Mouse (Mus musculus) lung, embryonic 14.5 days (tissue): Measurements from ENCODE around the gene Cdk12. TPM values are rescaled to one million over a fixed set of nuclear protein-coding genes. Genes with fewer than 3 reads are reported as not detected.

ENCODE experiments used
- ATAC-seq: fragments of 200-750 bp; cut with Nextera tagmentation; 2 replicates; pipeline ENCODE4 v1.8.0; 2017; ENCODE audit warnings: mild to moderate bottlenecking, moderate TSS enrichment, moderate library complexity; ENCODE audit not compliant: insufficient read depth
- DNase-seq: peaks from one replicate; pipeline ENCODE4 v3.0.0-alpha.2; 2015
- H3K27ac ChIP-seq: fragments of 300-500 bp; sonication (generic); 2 replicates; pipeline ENCODE4 v1.5.1; 2014; ENCODE audit warnings: low read depth, mild to moderate bottlenecking, moderate library complexity
- H3K27me3 ChIP-seq: fragments of 300-500 bp; sonication (generic); 2 replicates; pipeline ENCODE4 v1.6.1; 2014; ENCODE audit warnings: low read length, control low read depth; ENCODE audit not compliant: insufficient read depth
- H3K36me3 ChIP-seq: fragments of 300-500 bp; sonication (generic); 2 replicates; pipeline ENCODE4 v1.6.1; 2014; ENCODE audit warnings: control low read depth; ENCODE audit not compliant: insufficient read depth
- H3K4me1 ChIP-seq: fragments of 300-500 bp; sonication (generic); 2 replicates; pipeline ENCODE4 v1.6.1; 2014; ENCODE audit warnings: antibody characterized with exemption, control low read depth; ENCODE audit not compliant: insufficient read depth
- H3K4me2 ChIP-seq: fragments of 300-500 bp; sonication (generic); 2 replicates; pipeline ENCODE4 v1.6.1; 2014; ENCODE audit warnings: mild to moderate bottlenecking
- H3K4me3 ChIP-seq: fragments of 300-500 bp; sonication (generic); 2 replicates; pipeline ENCODE4 v1.5.1; 2014; ENCODE audit warnings: low read depth, low read length
- H3K9ac ChIP-seq: fragments of 300-500 bp; sonication (generic); 2 replicates; pipeline ENCODE4 v1.6.1; 2014
- H3K9me3 ChIP-seq: fragments of 300-500 bp; sonication (generic); 2 replicates; pipeline ENCODE4 v1.6.1; 2016; ENCODE audit warnings: low read depth, low read length, control low read depth
- CTCF ChIP-seq: IDR thresholded peaks from 2 replicates; pipeline ENCODE4 v1.5.1; 2016; ENCODE audit warnings: antibody characterized with exemption, low read depth
- WGBS: fragments of 180-500 bp; shearing (Covaris S2); extraction: QIAGEN DNeasy Blood & Tissue Kit; methylation state at CpG from one replicate; pipeline ENCODE4 v1.1.7; 2014; 5-methylcytosine and 5-hydroxymethylcytosine counted together
- polyA plus RNA-seq: library from polyadenylated mRNA; unstranded; fragments of >200 nt; fragmentation: Nextera tagmentation; extraction: Ambion mirVana; gene quantifications from 2 replicates; pipeline ENCODE4 v1.2.1, GENCODE M21; 2014

The Cdk12 gene
- polyA plus RNA-seq, 1 experiment from 2014 or later = 16.6 TPM

- ATAC-seq (no peak), DNase-seq (no peak)
- H3K27me3 ChIP-seq = peaks cover 99% of the 10 kb centered on the region
- no peaks in the 10 kb centered on the region for H3K9me3 ChIP-seq
- TF ChIP-seq CTCF = no peak
- H3K4me3 ChIP-seq = no peak overlapping the region
- H3K4me1 ChIP-seq = no peaks in the 10 kb centered on the region
- no peak overlapping the region for H3K4me2 ChIP-seq
- H3K36me3 ChIP-seq = no peaks in the 10 kb centered on the region
- H3K27ac ChIP-seq = no peak overlapping the region
- H3K9ac ChIP-seq = no peak overlapping the region
- 2% methylated on average over 30 of the region's 30 CpGs for WGBS
These were observed 118.2 kb downstream of the Cdk12 start for GRCm38 (mm10) chr11:98320806-98321676.

- ATAC-seq = no peak
- Histone ChIP-seq H3K9me3 (no peaks in the 10 kb centered on the region), H3K27ac (no peak overlapping the region), H3K4me3 (no peak overlapping the region), H3K4me1 (no peaks in the 10 kb centered on the region), H3K27me3 (peaks cover 99% of the 10 kb centered on the region), H3K4me2 (no peak overlapping the region), H3K9ac (no peak overlapping the region), H3K36me3 (no peaks in the 10 kb centered on the region)
- DNase-seq = no peak
- WGBS = 9% methylated on average over 5 of the region's 5 CpGs
- TF ChIP-seq CTCF = no peak
These were observed 118.8 kb downstream of the Cdk12 start for GRCm38 (mm10) chr11:98321677-98322003.

DNA sequence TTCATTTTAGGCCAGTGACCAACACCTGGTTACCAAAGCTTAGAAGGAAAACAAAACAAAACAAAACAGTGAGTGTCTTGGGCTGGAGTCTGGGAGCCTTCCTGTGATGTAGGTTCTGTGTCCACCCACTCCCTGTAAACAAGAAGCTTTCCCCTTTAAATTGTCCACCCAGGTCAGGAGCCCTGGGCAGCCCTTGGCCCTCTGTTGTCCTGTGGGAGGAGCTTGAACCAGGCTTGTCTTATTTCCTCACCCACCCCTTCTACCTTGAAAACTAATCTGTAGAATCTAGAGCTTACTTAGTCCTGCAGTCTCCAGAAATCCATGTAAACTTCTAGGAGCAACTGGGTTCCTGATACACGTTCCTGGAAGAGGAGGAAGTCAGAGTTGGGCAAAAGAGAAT is 119.3 kb downstream of the Cdk12 start:
- TF ChIP-seq CTCF = no peak
- DNase-seq (no peak), ATAC-seq (no peak)
- H3K4me1 ChIP-seq = no peaks in the 10 kb centered on the region
- no peaks in the 10 kb centered on the region for H3K36me3 ChIP-seq
- no peak overlapping the region for H3K27ac ChIP-seq
- H3K4me2 ChIP-seq = no peak overlapping the region
- no peak overlapping the region for H3K9ac ChIP-seq
- no peak overlapping the region for H3K4me3 ChIP-seq
- H3K27me3 ChIP-seq = peaks cover 99% of the 10 kb centered on the region
- 6% methylated on average over 1 of the region's 1 CpGs for WGBS
- no peaks in the 10 kb centered on the region for H3K9me3 ChIP-seq

DNA sequence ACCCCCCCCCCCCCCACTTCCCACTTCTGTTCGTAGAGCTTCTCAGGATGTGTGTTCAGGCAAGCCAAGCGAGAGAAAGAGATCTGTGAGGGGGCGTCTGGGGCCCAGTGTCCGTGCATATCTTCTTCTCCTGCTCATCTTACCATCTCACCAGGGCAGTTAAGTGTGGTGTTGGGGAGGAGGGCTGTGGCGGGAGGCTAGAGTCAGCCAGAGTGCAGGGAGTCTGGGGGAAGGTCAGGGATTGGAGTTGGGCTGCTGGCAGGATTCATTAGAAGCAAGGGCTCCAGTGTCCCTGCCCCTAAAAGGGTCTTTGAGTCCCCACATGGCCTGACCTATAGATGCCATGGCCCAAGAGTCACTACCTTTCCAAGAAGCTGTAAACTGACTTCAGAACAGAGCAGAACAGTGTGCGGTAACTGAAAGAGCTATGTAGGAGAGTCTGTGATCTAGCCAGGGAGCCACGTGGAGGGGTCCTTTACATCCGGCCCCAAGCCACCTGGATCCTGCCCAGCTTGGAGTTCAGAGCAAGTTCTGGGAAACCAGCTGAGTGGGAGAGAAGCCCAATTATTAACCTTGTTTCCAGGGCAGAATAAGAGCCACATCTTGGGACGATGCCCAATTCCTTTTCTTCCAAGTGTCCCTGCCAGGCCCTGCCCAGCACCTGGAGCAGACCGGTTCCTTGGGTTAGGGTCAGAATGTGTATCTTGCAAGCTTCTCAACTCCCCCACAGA is 120.4 kb downstream of the Cdk12 start:
- H3K36me3 ChIP-seq = no peaks in the 10 kb centered on the region
- H3K27ac ChIP-seq = no peak overlapping the region
- ATAC-seq (no peak), DNase-seq (no peak)
- WGBS = 5% methylated on average over 10 of the region's 10 CpGs
- H3K4me1 ChIP-seq = no peaks in the 10 kb centered on the region
- TF ChIP-seq CTCF = no peak
- H3K27me3 ChIP-seq = peaks cover 99% of the 10 kb centered on the region
- no peak overlapping the region for H3K4me2 ChIP-seq
- H3K9ac ChIP-seq = no peak overlapping the region
- no peak overlapping the region for H3K4me3 ChIP-seq
- H3K9me3 ChIP-seq = no peaks in the 10 kb centered on the region

GRCm38 (mm10) chr11:98323933-98324332 is 121.1 kb downstream of the Cdk12 start:
- H3K4me3 ChIP-seq = no peak overlapping the region
- 2% methylated on average over 9 of the region's 9 CpGs for WGBS
- no peaks in the 10 kb centered on the region for H3K9me3 ChIP-seq
- no peak overlapping the region for H3K27ac ChIP-seq
- H3K4me2 ChIP-seq = no peak overlapping the region
- H3K27me3 ChIP-seq = peaks cover 99% of the 10 kb centered on the region
- no peaks in the 10 kb centered on the region for H3K36me3 ChIP-seq
- TF ChIP-seq CTCF = no peak
- DNase-seq = peak; percentile 75
- H3K4me1 ChIP-seq = no peaks in the 10 kb centered on the region
- ATAC-seq = no peak
- H3K9ac ChIP-seq = no peak overlapping the region

- ATAC-seq (no peak), DNase-seq (no peak)
- H3K36me3 ChIP-seq = no peaks in the 10 kb centered on the region
- H3K4me1 ChIP-seq = no peaks in the 10 kb centered on the region
- H3K27me3 ChIP-seq = peaks cover 99% of the 10 kb centered on the region
- no peak for TF ChIP-seq CTCF
- H3K27ac ChIP-seq = no peak overlapping the region
- H3K4me3 ChIP-seq = no peak overlapping the region
- H3K9me3 ChIP-seq = no peaks in the 10 kb centered on the region
- 7% methylated on average over 14 of the region's 14 CpGs for WGBS
- no peak overlapping the region for H3K4me2 ChIP-seq
- no peak overlapping the region for H3K9ac ChIP-seq
These were observed 122.4 kb downstream of the Cdk12 start for GRCm38 (mm10) chr11:98325191-98325820.

DNA sequence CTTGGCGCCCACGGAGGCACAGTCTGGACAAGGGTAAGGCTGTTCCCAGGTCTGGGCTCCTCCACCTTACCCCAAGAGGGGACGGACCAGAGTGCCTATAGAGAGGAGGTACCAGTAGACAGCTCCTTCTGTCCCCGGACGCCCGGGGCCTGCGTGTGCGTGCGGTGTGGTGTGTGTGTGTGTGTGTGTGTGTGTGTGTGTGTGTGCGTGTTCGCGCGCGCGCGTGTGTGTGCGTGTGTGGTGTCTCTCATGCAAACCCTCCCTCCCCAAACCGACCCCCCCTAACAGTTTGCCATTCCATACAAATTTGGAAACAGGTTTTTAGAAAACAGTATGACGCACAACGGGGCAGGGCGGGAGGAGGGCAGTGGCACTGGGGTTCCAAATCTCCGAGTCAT is 123.0 kb downstream of the Cdk12 start:
- H3K9ac ChIP-seq = no peak overlapping the region
- H3K27me3 ChIP-seq = peaks cover 99% of the 10 kb centered on the region
- DNase-seq = no peak
- no peaks in the 10 kb centered on the region for H3K4me1 ChIP-seq
- 3% methylated on average over 22 of the region's 22 CpGs for WGBS
- no peak for TF ChIP-seq CTCF
- H3K27ac ChIP-seq = no peak overlapping the region
- H3K36me3 ChIP-seq = no peaks in the 10 kb centered on the region
- no peak for ATAC-seq
- H3K4me3 ChIP-seq = no peak overlapping the region
- no peaks in the 10 kb centered on the region for H3K9me3 ChIP-seq
- H3K4me2 ChIP-seq = no peak overlapping the region
